Mouse (Mus musculus) spleen, postnatal 10 days (tissue): ENCODE measurements around the gene Rpl9-ps1.

Experiments used
- DNase-seq, 2 experiments: peaks; one replicate each; pipeline ENCODE4 v3.0.0; 2021 to 2022; ENCODE audit warnings: low spot score in 2 of 2

The Rpl9-ps1 gene

GRCm38 (mm10) chr11:83645521-83645920 is at the start of gene Rpl9-ps1:
Rpl9-ps1 (minus strand) TSS chr11:83645621.
- no peak for DNase-seq

- no peak for DNase-seq
These were observed 46.6 kb upstream of the Rpl9-ps1 start for GRCm38 (mm10) chr11:83692008-83692407.

DNA sequence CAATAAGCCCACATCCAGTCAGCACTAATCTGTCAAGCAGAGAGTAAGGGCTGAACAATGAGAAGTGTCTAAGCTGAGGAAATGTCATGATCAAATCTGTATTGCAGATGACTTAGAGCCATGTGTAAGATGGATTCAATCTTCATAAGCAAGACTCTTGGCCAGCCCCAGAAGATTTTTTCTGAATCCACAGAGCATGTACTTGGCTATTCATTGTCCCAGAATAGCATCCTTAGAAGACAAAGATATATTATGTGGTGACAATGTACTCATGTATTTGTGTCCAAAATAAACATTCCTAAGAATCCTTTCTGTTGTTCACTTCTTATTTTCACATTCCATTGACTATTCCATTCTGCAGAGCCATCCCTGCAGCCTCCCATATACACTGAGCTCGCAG is 44.5 kb upstream of the Rpl9-ps1 start:
- DNase-seq = no peak

DNA sequence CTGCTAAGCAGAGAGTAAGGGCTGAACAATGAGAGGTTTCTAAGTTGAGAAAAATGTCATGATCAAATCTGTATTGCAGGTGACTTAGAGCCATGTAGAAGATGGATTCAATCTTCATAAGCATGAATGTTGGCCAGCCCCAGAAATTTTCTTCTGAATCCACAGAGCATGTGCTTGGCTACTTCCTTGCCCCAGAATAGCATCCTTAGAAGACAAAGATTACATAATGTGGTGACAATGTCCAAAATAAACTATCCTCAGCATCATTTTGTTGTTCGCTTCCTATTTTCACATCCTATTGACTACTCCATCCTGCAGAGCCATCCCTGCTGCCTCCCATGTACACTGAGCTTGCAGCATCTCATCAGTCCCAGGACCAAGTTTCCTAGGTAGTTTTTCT is 30.2 kb upstream of the Rpl9-ps1 start:
- no peak for DNase-seq

- no peak for DNase-seq
These were observed 26.3 kb upstream of the Rpl9-ps1 start for GRCm38 (mm10) chr11:83671743-83672142.

- DNase-seq = no peak
These were observed 18.1 kb upstream of the Rpl9-ps1 start for GRCm38 (mm10) chr11:83663532-83663931.

- DNase-seq = no peak
These were observed 16.8 kb upstream of the Rpl9-ps1 start, which contains the start of gene Ccl4 for GRCm38 (mm10) chr11:83662204-83662603. Ccl4 (plus strand) TSS chr11:83662584.

- no peak for DNase-seq
These were observed 13.4 kb upstream of the Rpl9-ps1 start for GRCm38 (mm10) chr11:83658797-83659196.

- no peak for DNase-seq
These were observed 12.1 kb upstream of the Rpl9-ps1 start for GRCm38 (mm10) chr11:83657508-83657907.

GRCm38 (mm10) chr11:83654606-83655005 is 9.2 kb upstream of the Rpl9-ps1 start:
- DNase-seq = no peak

DNA sequence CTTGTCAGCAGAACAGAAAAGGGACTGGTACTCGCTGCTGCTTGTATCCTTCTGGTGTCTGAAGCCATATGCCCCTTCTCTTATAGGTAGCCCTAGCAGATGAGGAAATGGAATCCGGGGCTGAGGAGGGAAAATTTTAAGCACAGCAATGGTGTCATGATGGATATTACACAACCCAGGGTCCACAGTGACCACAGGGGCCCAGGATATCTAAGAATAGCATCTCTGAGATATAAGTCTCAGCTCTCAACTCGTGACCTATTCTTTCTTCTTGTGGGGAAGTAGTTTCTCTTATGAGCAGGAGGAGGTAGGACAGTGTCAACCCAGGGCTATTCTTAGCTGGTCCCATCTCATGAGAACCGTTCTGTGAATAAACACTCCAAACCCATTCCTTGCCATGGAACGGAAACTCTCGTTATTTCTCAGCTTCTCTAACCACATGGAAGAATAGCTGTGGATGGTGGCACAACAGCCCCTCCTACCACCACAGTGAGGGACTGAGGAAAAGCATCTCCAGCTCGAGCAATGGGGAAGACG is 4.0 kb upstream of the Rpl9-ps1 start, which contains the start of gene Ccl3:
TSS of gene Ccl3 (minus strand) at position 51 of the 537 bp plus-strand sequence.
- no peak for DNase-seq

- no peak for DNase-seq
These were observed 1.1 kb upstream of the Rpl9-ps1 start for GRCm38 (mm10) chr11:83646356-83647149.

GRCm38 (mm10) chr11:83641216-83641615 is 4.2 kb downstream of the Rpl9-ps1 start:
- no peak for DNase-seq

GRCm38 (mm10) chr11:83640141-83640540 is 5.3 kb downstream of the Rpl9-ps1 start:
- DNase-seq = peak; percentile 14 to 61

DNA sequence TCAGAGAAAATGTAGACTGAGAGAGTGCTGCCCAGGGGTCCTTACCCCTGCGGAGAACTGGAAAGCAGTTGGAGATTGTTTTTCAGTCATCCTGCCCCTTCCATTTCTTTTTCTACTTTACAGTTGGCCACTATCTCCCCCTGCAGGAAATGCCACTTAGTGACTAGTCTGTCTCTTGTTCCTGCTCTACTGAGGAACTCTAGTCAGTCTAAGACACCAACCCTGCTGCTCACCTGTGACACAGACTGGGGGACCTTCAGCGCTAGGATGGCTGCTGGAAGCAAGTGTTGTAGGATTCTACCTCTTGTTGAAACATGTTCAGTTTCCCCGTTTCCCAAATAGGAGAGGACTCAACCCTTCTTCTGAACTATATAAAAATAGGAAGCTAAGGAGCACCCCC is 5.9 kb downstream of the Rpl9-ps1 start:
- DNase-seq = peak; percentile 22 to 46

- no peak for DNase-seq
These were observed 6.5 kb downstream of the Rpl9-ps1 start for GRCm38 (mm10) chr11:83638934-83639333.

DNA sequence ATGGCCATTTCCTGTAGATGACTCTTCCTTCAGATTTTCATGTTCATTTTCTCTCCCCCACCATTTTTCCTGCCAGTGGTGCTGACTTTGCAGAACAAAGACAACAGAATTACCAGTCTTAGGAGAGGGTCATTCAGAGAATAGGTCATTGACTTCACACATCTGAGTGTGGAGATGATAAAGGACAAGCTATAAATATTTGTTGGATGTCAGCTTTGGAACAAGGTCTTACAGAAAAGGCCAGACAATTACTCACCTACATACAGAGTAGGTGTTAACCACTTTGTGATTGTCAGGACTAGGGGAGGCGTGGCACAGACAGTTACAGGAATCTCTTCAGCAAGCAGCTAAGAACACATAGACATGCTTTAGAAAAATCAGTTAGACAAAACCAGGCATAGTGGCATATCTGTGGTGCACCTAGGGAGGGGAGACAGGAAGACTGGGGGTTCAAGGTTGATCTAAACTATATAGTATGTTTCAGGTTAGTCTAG is 8.6 kb downstream of the Rpl9-ps1 start:
- DNase-seq = no peak

DNA sequence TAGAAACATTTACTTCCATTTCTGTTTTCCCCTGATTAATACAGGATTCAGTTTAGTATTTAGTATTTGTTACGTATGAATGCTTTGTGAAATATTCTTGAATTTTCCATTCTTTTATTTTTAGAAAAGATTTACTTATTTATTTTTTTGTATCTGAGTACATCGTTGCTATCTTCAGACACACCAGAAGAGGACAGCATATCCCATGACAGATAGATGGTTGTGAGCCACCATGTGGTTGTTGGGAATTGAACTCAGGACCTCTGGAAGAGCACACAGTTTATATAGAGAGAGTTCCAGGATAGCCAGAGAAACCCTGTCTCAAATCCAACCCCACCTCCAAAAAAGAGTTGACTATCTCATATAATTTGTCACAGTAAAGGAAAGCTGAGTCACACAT is 10.5 kb downstream of the Rpl9-ps1 start:
- DNase-seq = no peak

DNA sequence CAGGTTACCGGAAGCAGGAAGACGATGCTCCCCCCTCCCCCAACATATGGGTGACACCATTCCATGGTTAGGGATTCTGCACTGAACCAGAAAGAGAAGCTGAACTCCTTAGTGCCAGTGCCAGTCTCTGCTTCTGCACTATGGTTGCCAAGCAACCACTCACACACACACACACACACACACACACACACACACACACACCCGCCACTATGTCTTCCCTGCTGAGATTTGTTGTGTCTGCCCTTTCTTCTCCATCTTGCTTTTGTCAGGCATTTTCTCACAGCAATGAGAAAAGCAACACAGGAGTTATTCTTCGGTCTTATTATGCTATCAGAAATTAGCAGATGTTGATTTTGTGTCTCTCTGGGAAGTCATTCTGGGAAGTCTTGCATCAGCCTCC is 11.0 kb downstream of the Rpl9-ps1 start:
- DNase-seq = no peak

GRCm38 (mm10) chr11:83632744-83633143 is 12.7 kb downstream of the Rpl9-ps1 start:
- DNase-seq = peak in 1 of 2 experiments; percentile 42

GRCm38 (mm10) chr11:83631065-83631464 is 14.4 kb downstream of the Rpl9-ps1 start:
- DNase-seq = no peak

- no peak for DNase-seq
These were observed 14.8 kb downstream of the Rpl9-ps1 start for GRCm38 (mm10) chr11:83630630-83631029.

DNA sequence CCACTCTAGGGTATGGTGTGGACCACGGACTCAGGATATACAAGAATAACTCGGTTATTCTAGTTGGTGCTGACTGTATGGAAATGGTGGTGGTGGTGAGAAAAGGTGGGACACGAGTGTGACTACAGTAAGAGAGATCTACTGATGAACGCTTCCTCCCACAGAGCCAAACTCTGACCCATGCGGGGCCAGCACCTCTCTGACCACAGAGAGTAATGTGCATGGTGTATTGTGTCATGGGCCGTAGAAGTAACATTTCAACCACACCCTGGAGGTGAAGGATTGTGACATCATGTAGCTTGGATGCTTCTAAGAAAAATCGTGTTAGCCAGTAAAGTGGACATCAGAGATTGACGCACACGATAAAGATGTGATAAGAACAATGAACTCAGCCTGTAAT is 16.6 kb downstream of the Rpl9-ps1 start:
- no peak for DNase-seq
